9 mouse cellular contexts compared by ENCODE assay signal in the genomic region with DNA sequence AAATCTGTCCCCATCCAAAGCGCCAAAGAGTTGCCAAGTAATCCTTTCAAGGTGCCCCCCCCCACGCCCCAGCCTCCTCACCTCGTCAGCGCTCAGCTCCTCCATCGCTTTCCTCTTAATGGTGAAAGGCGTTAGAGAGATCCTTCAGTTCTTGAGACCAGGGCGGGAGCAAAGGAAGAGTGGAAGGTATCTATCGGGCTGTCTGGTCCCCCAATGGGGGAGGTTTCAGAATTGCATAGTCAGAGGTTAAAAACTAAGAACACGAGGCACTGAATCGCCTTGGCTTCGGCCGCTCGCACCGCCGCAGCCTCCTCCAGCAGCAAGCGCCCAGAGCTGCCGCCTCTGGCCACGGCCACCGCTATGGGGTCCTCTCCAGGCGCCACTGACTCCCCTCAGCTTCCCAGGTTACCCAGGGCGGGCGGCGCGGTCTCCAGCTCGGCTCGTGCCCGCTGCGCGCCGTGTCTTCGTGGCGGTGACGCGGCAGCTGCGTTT. TPM values are rescaled to one million over a fixed set of nuclear protein-coding genes. Genes with fewer than 3 reads are reported as not detected.
DNase-seq lines count a peak whose midpoint lies in the region; ATAC-seq and TF ChIP-seq lines count a peak whose summit lies in the region.
"Had no signal": no experiment of that assay in that cellular context is flagged by ENCODE, and none has a peak within 500 bp of the region (broad histone marks: within the 10 kb centered on the region; RNA-seq: fewer than 3 reads in every experiment).

No protein-coding gene starts in this region.

- peaks cover 9% of the 10 kb centered on the region for H3K79me2 ChIP-seq in heart, adult 2 months (replicated peaks; ENCODE audit: control insufficient read depth, insufficient read depth, low read length)
- H3K79me2 ChIP-seq in C2C12 (ENCODE audit: control insufficient read depth, insufficient read depth) = peaks cover 55% of the 10 kb centered on the region

- TF ChIP-seq EP300 in heart, adult 2 months (IDR thresholded peaks at IDR 0.05; ENCODE audit: insufficient read depth, low read depth, low read length) = no peak

- peak overlapping the region; percentile 58 for H3K4me2 ChIP-seq in forebrain, embryonic 16.5 days (ENCODE audit: low read length)

- H3K9ac ChIP-seq in heart, adult 2 months (ENCODE audit: low read depth, low read length) = peak overlapping the region; percentile 91
- H3K9ac ChIP-seq in forebrain, embryonic 16.5 days (replicated peaks; ENCODE audit: low read depth, low read length) = peak overlapping the region; percentile 91

- H3K4me3 ChIP-seq in heart, adult 2 months = peak overlapping the region; percentile 84
- H3K4me3 ChIP-seq in C2C12 (ENCODE audit: insufficient read depth, poor library complexity, severe bottlenecking) = peak overlapping the region; percentile 94
- peak overlapping the region; percentile 91 for H3K4me3 ChIP-seq in brown adipose tissue, adult 24 weeks (ENCODE audit: insufficient read depth, low read depth, low read length)
- peak overlapping the region; percentile 92 for H3K4me3 ChIP-seq in forebrain, embryonic 16.5 days (replicated peaks; ENCODE audit: low read length)

- H3K9me3 ChIP-seq in forebrain, embryonic 16.5 days (ENCODE audit: control insufficient read depth, low read length) = no peaks in the 10 kb centered on the region

- peak overlapping the region; percentile 99 for H3K27ac ChIP-seq in heart, adult 2 months
- H3K27ac ChIP-seq in brown adipose tissue, adult 24 weeks (replicated peaks; ENCODE audit: low read depth, low read length) = peak overlapping the region; percentile 77
- peak overlapping the region; percentile 98 for H3K27ac ChIP-seq in forebrain, embryonic 16.5 days (ENCODE audit: low read length)

- H3K36me3 ChIP-seq in heart, adult 2 months (ENCODE audit: control insufficient read depth, insufficient read depth, low read length) = no peaks in the 10 kb centered on the region
- no peaks in the 10 kb centered on the region for H3K36me3 ChIP-seq in C2C12 (ENCODE audit: control insufficient read depth, insufficient read depth)
- no peaks in the 10 kb centered on the region for H3K36me3 ChIP-seq in forebrain, embryonic 16.5 days (ENCODE audit: control insufficient read depth, insufficient read depth)

- no peak for TF ChIP-seq CTCF in heart, adult 2 months (IDR thresholded peaks at IDR 0.05)
- TF ChIP-seq CTCF in C2C12 (IDR thresholded peaks at IDR 0.05; ENCODE audit: control insufficient read depth, insufficient read depth, insufficient read length) = no peak

- H3K27me3 ChIP-seq in heart, adult 2 months (ENCODE audit: control insufficient read depth, insufficient read depth, low read length) = no peaks in the 10 kb centered on the region
- no peaks in the 10 kb centered on the region for H3K27me3 ChIP-seq in C2C12 (ENCODE audit: control insufficient read depth, insufficient read depth, insufficient read length)
- no peaks in the 10 kb centered on the region for H3K27me3 ChIP-seq in forebrain, embryonic 16.5 days (replicated peaks; ENCODE audit: control insufficient read depth, insufficient read depth, low read length)

- peak; percentile 69; the same call in 1 of the 2 replicates for ATAC-seq in forebrain, embryonic 16.5 days
- peak; percentile 29; the same call in 1 of the 2 replicates for ATAC-seq in megakaryocyte progenitor cell, adult 5-6 weeks (replicated peaks; ENCODE audit: poor library complexity)
- ATAC-seq in monocyte, adult 5-6 weeks (replicated peaks; ENCODE audit: insufficient number of reproducible peaks, low FRiP score, low TSS enrichment, poor library complexity, severe bottlenecking) = no peak

- peak in 1 of 2 experiments; percentile 39 for DNase-seq in heart, adult 2 months
- DNase-seq in heart, postnatal 25 days (ENCODE audit: low spot score) = no peak
- DNase-seq in kidney, postnatal 25 days = peak; percentile 54 to 64

- WGBS in heart, adult 2 months = under 1% methylated on average over 35 of the region's 35 CpGs
- WGBS in forebrain, embryonic 16.5 days = under 1% methylated on average over 35 of the region's 35 CpGs

- TF ChIP-seq POLR2A in heart, adult 2 months (IDR thresholded peaks at IDR 0.05; ENCODE audit: insufficient read depth, low read depth, low read length) = no peak

- H3ac ChIP-seq in C2C12 (ENCODE audit: control insufficient read depth, insufficient read length, low read depth) = peak overlapping the region; percentile 80

- intact Hi-C loops in heart, adult 2 months (cut with DNase I) = no loop called here
- intact Hi-C loops in heart, postnatal 25 days (cut with DNase I) = loop anchor here (2.0 kb wide), 1 partner anchor 19 kb away; no protein-coding TSS in a partner anchor

- H3K79me3 ChIP-seq in C2C12 (ENCODE audit: low read depth) = peaks cover 46% of the 10 kb centered on the region

- H3K4me1 ChIP-seq in heart, adult 2 months (ENCODE audit: control insufficient read depth, insufficient read depth, low read length) = peaks cover 4% of the 10 kb centered on the region
- peaks cover 3% of the 10 kb centered on the region; the same call in 1 of the 2 replicates for H3K4me1 ChIP-seq in brown adipose tissue, adult 24 weeks (ENCODE audit: control insufficient read depth, insufficient read depth, insufficient read length, low read length)
- peaks cover 11% of the 10 kb centered on the region for H3K4me1 ChIP-seq in forebrain, embryonic 16.5 days (replicated peaks; ENCODE audit: control insufficient read depth, insufficient read depth, low read length)

TF ChIP-seq in C2C12, 6 proteins besides CTCF, POLR2A, EP300 and RAD21:
- no peak for TF ChIP-seq MYOG (IDR thresholded peaks at IDR 0.05; ENCODE audit: control insufficient read depth, extremely low read depth, insufficient read length)
- TF ChIP-seq MYOD1 (IDR thresholded peaks at IDR 0.05; ENCODE audit: control insufficient read depth, insufficient read length, low read depth) = no peak
- TF ChIP-seq FOSL1 (IDR thresholded peaks at IDR 0.05; ENCODE audit: insufficient read depth, low read length, poor library complexity, severe bottlenecking) = no peak
- no peak for TF ChIP-seq CEBPB (IDR thresholded peaks at IDR 0.05; ENCODE audit: low read depth)
- TF ChIP-seq USF1 (IDR thresholded peaks at IDR 0.05; ENCODE audit: low read depth) = no peak
- TF ChIP-seq MAX (IDR thresholded peaks at IDR 0.05) = no peak

RNA-seq across cellular contexts. Expression of a gene that starts 0.7 kb away (rescaled TPM):
- 10 to 100 TPM; 39.6 to 41.6 TPM for total RNA-seq in heart, adult 2 months (2021)
- 37.5 and 40.2 TPM in 2 replicates for polyA plus RNA-seq in heart, adult 2 months (2012; rRNA removed)
- 10 to 100 TPM; 48.6 to 49.0 TPM for total RNA-seq in heart, postnatal 25 days (2021)
- polyA plus RNA-seq in C2C12 (2012; fragmentation: generic; extraction: Trizol) = 51.6 TPM
- polyA plus RNA-seq in brown adipose tissue, adult 24 weeks (2012; ENCODE audit: insufficient read depth, insufficient read length, missing spikeins) = 28.4 and 29.3 TPM in 2 replicates
- 59.8 and 60.7 TPM in 2 replicates for polyA plus RNA-seq in forebrain, embryonic 16.5 days (2015; fragmentation: Nextera tagmentation; extraction: Ambion mirVana)
- 42.0 and 43.2 TPM in 2 replicates for total RNA-seq in megakaryocyte progenitor cell, adult 5-6 weeks (2015)
- total RNA-seq in megakaryocyte progenitor cell, adult 5-6 weeks (2017) = 35.1 and 42.1 TPM in 2 replicates
- total RNA-seq in monocyte, adult 5-6 weeks (2017) = 19.5 to 29.6 TPM (median 20.9 TPM) in 3 replicates

RNA-seq across cellular contexts. Expression of a gene that starts 28.9 kb away (rescaled TPM):
- 10 to 100 TPM; 56.2 to 61.6 TPM for total RNA-seq in heart, adult 2 months (2021)
- polyA plus RNA-seq in heart, adult 2 months (2012; rRNA removed) = 8.7 and 22.9 TPM in 2 replicates
- 10 to 100 TPM; 54.3 to 65.7 TPM for total RNA-seq in heart, postnatal 25 days (2021)
- not detected for polyA plus RNA-seq in C2C12 (2012; fragmentation: generic; extraction: Trizol)
- 19.5 and 31.5 TPM in 2 replicates for polyA plus RNA-seq in brown adipose tissue, adult 24 weeks (2012; ENCODE audit: insufficient read depth, insufficient read length, missing spikeins)
- polyA plus RNA-seq in forebrain, embryonic 16.5 days (2015; fragmentation: Nextera tagmentation; extraction: Ambion mirVana) = not detected in 2 replicates
- not detected in 2 replicates for total RNA-seq in megakaryocyte progenitor cell, adult 5-6 weeks (2015)
- not detected in 2 replicates for total RNA-seq in megakaryocyte progenitor cell, adult 5-6 weeks (2017)
- not detected in 3 replicates for total RNA-seq in monocyte, adult 5-6 weeks (2017)

RNA-seq across cellular contexts. Expression of a gene that starts 51.3 kb away (rescaled TPM):
- total RNA-seq in heart, adult 2 months (2021) = not detected
- not detected in 2 replicates for polyA plus RNA-seq in heart, adult 2 months (2012; rRNA removed)
- not detected for total RNA-seq in heart, postnatal 25 days (2021)
- polyA plus RNA-seq in C2C12 (2012; fragmentation: generic; extraction: Trizol) = not detected
- polyA plus RNA-seq in brown adipose tissue, adult 24 weeks (2012; ENCODE audit: insufficient read depth, insufficient read length, missing spikeins) = not detected in 2 replicates
- 0.57 TPM in 1 of 2 replicates, not detected in the other for polyA plus RNA-seq in forebrain, embryonic 16.5 days (2015; fragmentation: Nextera tagmentation; extraction: Ambion mirVana)
- not detected in 2 replicates for total RNA-seq in megakaryocyte progenitor cell, adult 5-6 weeks (2015)
- total RNA-seq in megakaryocyte progenitor cell, adult 5-6 weeks (2017) = not detected in 2 replicates
- total RNA-seq in monocyte, adult 5-6 weeks (2017) = not detected in 3 replicates
- polyA plus RNA-seq: large intestine, adult 2 months had no signal

RNA-seq across cellular contexts. Expression of a gene that starts 59.2 kb away (rescaled TPM):
- 10 to 100 TPM; 29.4 to 36.1 TPM for total RNA-seq in heart, adult 2 months (2021)
- polyA plus RNA-seq in heart, adult 2 months (2012; rRNA removed) = 20.6 and 26.2 TPM in 2 replicates
- total RNA-seq in heart, postnatal 25 days (2021) = 10 to 100 TPM; 29.7 to 30.7 TPM
- polyA plus RNA-seq in C2C12 (2012; fragmentation: generic; extraction: Trizol) = 8.8 TPM
- 17.7 and 20.2 TPM in 2 replicates for polyA plus RNA-seq in brown adipose tissue, adult 24 weeks (2012; ENCODE audit: insufficient read depth, insufficient read length, missing spikeins)
- polyA plus RNA-seq in forebrain, embryonic 16.5 days (2015; fragmentation: Nextera tagmentation; extraction: Ambion mirVana) = 10.9 and 11.1 TPM in 2 replicates
- 7.4 and 8.0 TPM in 2 replicates for total RNA-seq in megakaryocyte progenitor cell, adult 5-6 weeks (2015)
- total RNA-seq in megakaryocyte progenitor cell, adult 5-6 weeks (2017) = 12.4 and 14.4 TPM in 2 replicates
- 4.4 to 8.3 TPM (median 8.2 TPM) in 3 replicates for total RNA-seq in monocyte, adult 5-6 weeks (2017)

RNA-seq across cellular contexts. Expression of a gene that starts 59.2 kb away (rescaled TPM):
- 10 to 100 TPM; 62.1 to 66.9 TPM for total RNA-seq in heart, adult 2 months (2021)
- 20.2 and 23.8 TPM in 2 replicates for polyA plus RNA-seq in heart, adult 2 months (2012; rRNA removed)
- total RNA-seq in heart, postnatal 25 days (2021) = 10 to 100 TPM; 55.2 to 64.3 TPM
- 44.7 TPM for polyA plus RNA-seq in C2C12 (2012; fragmentation: generic; extraction: Trizol)
- 40.2 and 40.9 TPM in 2 replicates for polyA plus RNA-seq in brown adipose tissue, adult 24 weeks (2012; ENCODE audit: insufficient read depth, insufficient read length, missing spikeins)
- 47.3 and 51.7 TPM in 2 replicates for polyA plus RNA-seq in forebrain, embryonic 16.5 days (2015; fragmentation: Nextera tagmentation; extraction: Ambion mirVana)
- 25.2 and 26.8 TPM in 2 replicates for total RNA-seq in megakaryocyte progenitor cell, adult 5-6 weeks (2015)
- 81.4 and 111 TPM in 2 replicates for total RNA-seq in megakaryocyte progenitor cell, adult 5-6 weeks (2017)
- 10.3 to 60.8 TPM (median 52.7 TPM) in 3 replicates for total RNA-seq in monocyte, adult 5-6 weeks (2017)

Comparison
In these comparisons a context has a peak if more than half of its experiments do, and no peak if none do; other contexts are left out.
1. RNA of a gene that starts 28.9 kb away (total RNA-seq): 54.3 to 65.7 TPM in heart, postnatal 25 days and 56.2 to 61.6 TPM in heart, adult 2 months; not detected in megakaryocyte progenitor cell, adult 5-6 weeks and not detected in monocyte, adult 5-6 weeks; every median in the first group is over 10 times any median in the second.
2. Peak in every context shown above with its lines, with median percentiles within 50 percentile points of each other: H3K27ac ChIP-seq and H3K4me3 ChIP-seq.